Mouse (Mus musculus) embryonic facial prominence, embryonic 10.5 days (tissue): ENCODE measurements around the gene Amacr. TPM values are rescaled to one million over a fixed set of nuclear protein-coding genes. Genes with fewer than 3 reads are reported as not detected.

Experiments
- DNase-seq: peaks from one replicate; pipeline ENCODE4 v3.0.0-alpha.2; 2017; ENCODE audit warnings: low spot score
- H3K27ac ChIP-seq: fragments of 300-500 bp; sonication (generic); replicated peaks from 2 replicates; pipeline ENCODE4 v1.5.1; 2016; ENCODE audit warnings: mild to moderate bottlenecking
- H3K27me3 ChIP-seq: fragments of 300-500 bp; sonication (generic); replicated peaks from 2 replicates; pipeline ENCODE4 v1.6.1; 2016; ENCODE audit warnings: low read depth, mild to moderate bottlenecking; ENCODE audit not compliant: poor library complexity, severe bottlenecking
- H3K36me3 ChIP-seq: fragments of 300-500 bp; sonication (generic); replicated peaks from 2 replicates; pipeline ENCODE4 v1.6.1; 2016; ENCODE audit warnings: mild to moderate bottlenecking, moderate library complexity
- H3K4me1 ChIP-seq: fragments of 300-500 bp; sonication (generic); 2 replicates; pipeline ENCODE4 v1.6.1; 2016
- H3K4me3 ChIP-seq: fragments of 300-500 bp; sonication (generic); 2 replicates; pipeline ENCODE4 v1.5.1; 2016; ENCODE audit warnings: mild to moderate bottlenecking, moderate library complexity
- H3K9me3 ChIP-seq: fragments of 300-500 bp; sonication (generic); 2 replicates; pipeline ENCODE4 v1.6.1; 2016; ENCODE audit warnings: mild to moderate bottlenecking
- WGBS: fragments of 180-500 bp; shearing (Covaris S2); methylation state at CpG from one replicate; pipeline ENCODE4 v1.1.7; 2016; 5-methylcytosine and 5-hydroxymethylcytosine counted together
- polyA plus RNA-seq: library from polyadenylated mRNA; unstranded; fragments of >200 nt; fragmentation: Nextera tagmentation; extraction: Ambion mirVana; gene quantifications from 2 replicates; pipeline ENCODE4 v1.2.1, GENCODE M21; 2016

The Amacr gene
- polyA plus RNA-seq, 1 experiment from 2014 or later = 14.7 TPM

DNA sequence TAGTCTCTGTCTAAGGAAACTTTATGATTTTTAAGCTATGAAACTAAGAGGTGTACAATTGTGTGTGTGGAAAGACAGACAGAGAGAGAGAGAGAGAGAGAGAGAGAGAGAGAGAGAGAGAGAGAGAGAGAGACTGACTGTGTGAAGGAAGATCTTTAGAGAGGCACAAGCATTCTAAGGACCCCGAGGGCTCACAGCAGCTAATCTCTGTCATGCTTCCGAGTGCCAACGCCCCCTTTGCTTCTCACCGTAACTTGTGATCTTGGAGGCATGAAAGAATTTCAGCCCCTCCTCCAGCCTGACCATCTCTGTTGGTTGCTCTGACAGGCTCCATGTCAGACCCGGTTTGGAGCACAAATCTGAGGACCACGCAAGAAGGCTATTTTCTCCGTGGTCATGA lies 18.9 kb downstream of the Amacr start, which contains the start of gene Slc45a2:
Slc45a2 (plus strand) TSS at position 301 of the 400 bp plus-strand sequence.
- no peaks in the 10 kb centered on the region for H3K9me3 ChIP-seq
- 53% methylated on average over 7 of the region's 7 CpGs for WGBS

GRCm38 (mm10) chr15:11003791-11004190 lies 22.2 kb downstream of the Amacr start:
- no peak overlapping the region for H3K27ac ChIP-seq
- H3K27me3 ChIP-seq = no peaks in the 10 kb centered on the region
- no peak overlapping the region for H3K4me3 ChIP-seq
- no peaks in the 10 kb centered on the region for H3K9me3 ChIP-seq
- WGBS = 75% methylated on average over 4 of the region's 4 CpGs
- no peak for DNase-seq
- H3K36me3 ChIP-seq = no peaks in the 10 kb centered on the region
- H3K4me1 ChIP-seq = no peaks in the 10 kb centered on the region

More for the DNA sequence above, 18.9 kb downstream of the Amacr start, which contains the start of gene Slc45a2:
- Histone ChIP-seq H3K27me3 (no peaks in the 10 kb centered on the region), H3K36me3 (peaks cover 5% of the 10 kb centered on the region; the same call in 1 of the 2 replicates), H3K4me1 (no peaks in the 10 kb centered on the region), H3K27ac (no peak within 1 kb of the TSS), H3K4me3 (no peak within 1 kb of the TSS)
- DNase-seq = no peak

GRCm38 (mm10) chr15:11004646-11005045 lies 23.1 kb downstream of the Amacr start:
- no peaks in the 10 kb centered on the region for H3K4me1 ChIP-seq
- H3K27ac ChIP-seq = no peak overlapping the region
- DNase-seq = no peak
- H3K36me3 ChIP-seq = no peaks in the 10 kb centered on the region
- no peak overlapping the region for H3K4me3 ChIP-seq
- 84% methylated on average over 6 of the region's 6 CpGs for WGBS
- H3K9me3 ChIP-seq = no peaks in the 10 kb centered on the region
- H3K27me3 ChIP-seq = no peaks in the 10 kb centered on the region

DNA sequence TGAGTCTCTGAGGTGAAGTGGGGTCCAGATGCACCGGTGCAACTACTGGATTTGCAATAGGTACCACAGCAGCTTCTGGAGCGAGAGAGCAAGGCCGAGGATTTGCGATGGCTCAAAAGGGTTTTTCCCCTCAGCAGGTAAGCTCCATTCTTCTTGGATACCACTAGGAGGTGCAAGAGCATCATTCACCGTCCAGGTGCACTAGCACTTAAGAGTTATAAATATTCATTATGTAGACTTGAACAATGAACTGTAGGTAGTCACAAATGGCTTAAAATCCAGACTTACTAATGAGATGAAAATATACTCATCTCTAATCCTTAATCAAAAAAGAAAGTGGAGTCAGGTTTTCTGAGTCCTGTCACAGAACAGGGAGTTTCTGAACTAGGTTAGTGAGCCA lies 27.2 kb downstream of the Amacr start:
- no peak overlapping the region for H3K27ac ChIP-seq
- no peaks in the 10 kb centered on the region for H3K4me1 ChIP-seq
- 25% methylated on average over 5 of the region's 5 CpGs for WGBS
- H3K4me3 ChIP-seq = no peak overlapping the region
- no peaks in the 10 kb centered on the region for H3K9me3 ChIP-seq
- no peaks in the 10 kb centered on the region for H3K36me3 ChIP-seq
- no peaks in the 10 kb centered on the region for H3K27me3 ChIP-seq
- no peak for DNase-seq

DNA sequence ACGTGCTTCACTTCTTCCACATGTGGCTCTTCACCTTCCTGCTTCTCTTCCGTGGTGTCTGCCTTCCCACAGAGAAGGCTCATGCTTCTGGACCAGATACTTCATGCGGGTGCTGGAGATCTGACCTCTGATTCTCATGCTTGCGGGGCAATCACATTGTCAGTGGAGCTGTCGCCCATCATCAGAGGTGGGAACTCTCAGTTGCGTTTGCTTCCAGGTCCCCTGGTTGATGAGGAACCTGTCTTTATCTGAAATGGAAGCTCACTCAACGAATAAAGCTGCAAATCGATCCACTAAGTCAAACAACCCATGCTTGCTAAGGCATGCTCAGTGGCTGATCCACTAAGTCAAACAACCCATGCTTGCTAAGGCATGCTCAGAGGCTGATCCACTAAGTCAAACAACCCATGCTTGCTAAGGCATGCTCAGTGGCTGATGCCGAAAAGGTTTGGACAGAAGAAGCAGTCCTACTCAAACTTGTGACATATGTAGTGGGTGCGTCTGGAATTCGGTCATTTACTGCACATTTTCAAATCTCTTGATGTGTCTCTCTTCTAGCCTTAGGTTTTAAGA lies 29.5 kb downstream of the Amacr start:
- H3K27me3 ChIP-seq = no peaks in the 10 kb centered on the region
- H3K9me3 ChIP-seq = no peaks in the 10 kb centered on the region
- no peak overlapping the region for H3K27ac ChIP-seq
- H3K36me3 ChIP-seq = no peaks in the 10 kb centered on the region
- H3K4me1 ChIP-seq = no peaks in the 10 kb centered on the region
- no peak overlapping the region for H3K4me3 ChIP-seq
- 90% methylated on average over 11 of the region's 11 CpGs for WGBS
- no peak for DNase-seq

- no peaks in the 10 kb centered on the region for H3K27me3 ChIP-seq
- H3K36me3 ChIP-seq = no peaks in the 10 kb centered on the region
- no peak overlapping the region for H3K27ac ChIP-seq
- no peaks in the 10 kb centered on the region for H3K9me3 ChIP-seq
- H3K4me3 ChIP-seq = no peak overlapping the region
- no peaks in the 10 kb centered on the region for H3K4me1 ChIP-seq
- 43% methylated on average over 2 of the region's 2 CpGs for WGBS
- DNase-seq = no peak
Measured at GRCm38 (mm10) chr15:11014931-11015330, 33.4 kb downstream of the Amacr start.

DNA sequence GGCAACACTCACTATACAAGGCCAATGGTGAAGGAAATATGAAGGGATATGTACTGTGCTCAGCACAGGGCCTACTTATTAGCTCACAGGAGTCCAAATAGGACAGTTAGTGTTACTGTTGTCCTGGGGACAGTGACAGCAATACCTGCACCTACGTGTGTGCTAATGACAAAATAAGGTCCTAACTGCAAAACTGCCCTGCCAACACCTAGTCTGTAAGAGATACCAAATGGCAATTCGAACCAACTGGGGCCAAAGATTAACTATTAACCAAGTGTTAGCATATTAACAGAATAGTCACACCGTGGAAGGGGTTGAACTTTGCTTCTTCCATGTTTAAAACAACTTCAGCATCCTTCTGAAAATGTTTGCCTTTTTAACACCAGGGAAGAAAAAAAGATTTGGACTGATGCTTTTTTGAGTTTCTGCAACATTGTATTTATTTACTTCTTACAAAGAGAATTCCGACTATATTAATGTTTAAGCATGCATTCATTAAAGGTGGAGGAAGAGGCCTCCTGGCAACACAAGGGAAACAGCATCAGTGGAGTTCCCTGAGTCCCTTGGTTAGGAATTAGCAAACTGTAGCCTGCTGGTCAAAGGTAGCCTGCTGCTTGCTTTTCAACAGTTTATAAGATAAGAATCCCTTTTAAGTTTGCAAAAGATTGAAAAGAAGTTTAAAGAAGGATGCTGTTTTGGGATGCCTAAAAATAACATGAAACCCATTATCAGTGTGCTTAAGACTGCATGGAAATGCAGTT lies 45.4 kb downstream of the Amacr start:
- no peak overlapping the region for H3K27ac ChIP-seq
- H3K27me3 ChIP-seq = peaks cover 4% of the 10 kb centered on the region; the same call in 1 of the 2 replicates
- no peaks in the 10 kb centered on the region for H3K9me3 ChIP-seq
- H3K4me1 ChIP-seq = no peaks in the 10 kb centered on the region
- no peak overlapping the region for H3K4me3 ChIP-seq
- 79% methylated on average over 4 of the region's 4 CpGs for WGBS
- H3K36me3 ChIP-seq = no peaks in the 10 kb centered on the region
- DNase-seq = no peak

DNA sequence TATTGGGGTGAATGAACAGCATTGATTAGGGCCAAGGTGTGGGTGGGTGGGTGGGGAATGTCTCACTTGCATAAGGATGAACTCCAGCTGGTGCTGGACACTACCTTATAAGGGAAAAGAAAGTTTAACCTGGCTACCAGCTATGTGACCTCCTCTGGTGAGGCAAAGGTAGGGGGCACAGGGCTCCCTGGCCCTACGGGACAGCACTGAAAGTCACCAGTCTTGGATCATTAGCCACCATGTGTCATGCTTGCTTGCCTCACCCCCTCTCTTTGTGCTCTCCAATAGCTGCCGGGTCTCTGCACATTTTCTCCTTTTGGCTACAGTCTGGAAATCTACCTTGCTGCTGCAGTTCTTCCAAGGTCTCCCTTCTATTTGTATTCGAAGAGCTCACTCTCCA lies 48.6 kb downstream of the Amacr start:
- 76% methylated on average over 3 of the region's 3 CpGs for WGBS

GRCm38 (mm10) chr15:11035947-11036474 lies 54.5 kb downstream of the Amacr start:
- no peak overlapping the region for H3K27ac ChIP-seq
- peak; percentile 42 for DNase-seq
- WGBS = 5% methylated on average over 34 of the region's 34 CpGs
- peaks cover 27% of the 10 kb centered on the region for H3K4me1 ChIP-seq
- no peaks in the 10 kb centered on the region for H3K9me3 ChIP-seq
- H3K27me3 ChIP-seq = peaks cover 79% of the 10 kb centered on the region
- H3K36me3 ChIP-seq = no peaks in the 10 kb centered on the region
- H3K4me3 ChIP-seq = peak overlapping the region; percentile 52

More for the DNA sequence above, 48.6 kb downstream of the Amacr start:
- no peak for DNase-seq
- H3K36me3 ChIP-seq = no peaks in the 10 kb centered on the region
- H3K27me3 ChIP-seq = peaks cover 32% of the 10 kb centered on the region
- H3K4me1 ChIP-seq = no peaks in the 10 kb centered on the region
- no peak overlapping the region for H3K4me3 ChIP-seq
- H3K27ac ChIP-seq = no peak overlapping the region
- H3K9me3 ChIP-seq = no peaks in the 10 kb centered on the region

DNA sequence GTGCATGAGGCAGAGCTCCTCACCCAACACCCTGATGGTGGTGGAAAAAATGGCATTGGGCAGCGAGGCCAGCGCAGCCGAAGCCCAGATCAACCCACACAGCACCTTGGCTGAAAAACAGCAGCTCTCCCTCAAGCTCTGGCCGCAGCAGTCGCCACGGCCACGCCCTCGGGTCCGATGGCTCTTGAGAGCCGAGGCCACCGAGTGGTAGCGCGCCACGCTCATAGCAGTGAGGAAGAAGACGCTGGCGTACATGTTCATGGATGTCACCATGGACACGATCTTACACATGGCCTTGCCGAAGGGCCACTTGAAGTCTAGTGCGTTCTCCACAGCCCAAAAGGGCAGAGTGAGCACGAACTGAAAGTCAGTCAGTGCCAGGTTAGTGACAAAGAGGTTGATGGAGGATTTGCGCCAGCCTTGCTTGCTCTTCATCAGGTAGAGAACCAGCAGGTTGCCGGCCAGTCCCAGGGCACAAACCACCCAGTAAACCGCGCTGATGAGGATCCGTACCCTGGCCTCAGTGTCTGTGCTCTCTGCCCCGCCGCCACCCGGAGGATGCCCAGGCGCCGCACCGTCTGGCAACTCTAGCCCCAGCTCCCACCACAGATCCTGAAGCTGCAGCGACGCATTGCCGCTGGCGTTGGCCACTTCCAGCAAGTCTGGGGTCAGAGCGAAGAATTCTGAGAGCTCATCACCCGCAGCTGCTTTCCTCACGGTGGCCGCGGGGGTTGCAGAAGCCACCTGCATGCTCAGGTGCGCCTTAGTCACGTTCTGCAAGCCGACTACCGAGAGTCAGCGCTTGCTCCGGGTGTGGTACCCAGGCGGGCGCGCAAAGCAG lies 55.2 kb downstream of the Amacr start:
- Histone ChIP-seq H3K9me3 (no peaks in the 10 kb centered on the region), H3K4me3 (peak overlapping the region; percentile 52), H3K36me3 (no peaks in the 10 kb centered on the region), H3K27ac (no peak overlapping the region; the same call in 1 of the 2 replicates), H3K4me1 (peaks cover 27% of the 10 kb centered on the region), H3K27me3 (peaks cover 77% of the 10 kb centered on the region)
- 2% methylated on average over 49 of the region's 49 CpGs for WGBS
- peak; percentile 55 for DNase-seq

DNA sequence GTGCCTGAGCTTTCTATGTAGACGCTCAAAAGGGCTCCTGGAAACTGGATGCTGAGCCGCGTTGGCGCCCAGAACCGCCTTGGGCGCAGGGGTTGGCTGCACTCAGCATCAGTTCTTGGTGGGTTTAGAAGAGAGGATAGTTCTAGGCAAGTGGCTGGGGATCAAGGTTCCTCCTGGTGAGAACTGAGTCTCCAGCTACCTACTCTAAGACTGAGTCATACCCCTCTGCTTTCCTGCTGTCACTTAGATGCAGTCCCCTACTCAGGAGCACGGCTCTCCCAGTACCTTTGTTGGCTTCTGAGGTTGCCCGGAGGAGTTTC lies 55.8 kb downstream of the Amacr start:
- peak overlapping the region; percentile 52 for H3K4me3 ChIP-seq
- DNase-seq = no peak
- peaks cover 71% of the 10 kb centered on the region for H3K27me3 ChIP-seq
- H3K36me3 ChIP-seq = no peaks in the 10 kb centered on the region
- H3K27ac ChIP-seq = no peak overlapping the region; the same call in 1 of the 2 replicates
- H3K9me3 ChIP-seq = no peaks in the 10 kb centered on the region
- 4% methylated on average over 8 of the region's 8 CpGs for WGBS
- peaks cover 27% of the 10 kb centered on the region for H3K4me1 ChIP-seq

- peak; percentile 55 for DNase-seq
- H3K9me3 ChIP-seq = no peaks in the 10 kb centered on the region
- peaks cover 27% of the 10 kb centered on the region for H3K4me1 ChIP-seq
- no peaks in the 10 kb centered on the region for H3K36me3 ChIP-seq
- WGBS = 4% methylated on average over 16 of the region's 16 CpGs
- H3K4me3 ChIP-seq = peak within 1 kb of the TSS; percentile 52
- no peak within 1 kb of the TSS; the same call in 1 of the 2 replicates for H3K27ac ChIP-seq
- H3K27me3 ChIP-seq = peaks cover 69% of the 10 kb centered on the region
Measured at GRCm38 (mm10) chr15:11037711-11038110, 56.2 kb downstream of the Amacr start, which contains the start of gene Rxfp3. Gene Rxfp3, minus strand, starts transcription at chr15:11037991.
